Mouse (Mus musculus) C2C12 (cell line): ENCODE measurements around the gene Rerg. TPM values are rescaled to one million over a fixed set of nuclear protein-coding genes. Genes with fewer than 3 reads are reported as not detected.
"Not testable (repeated sequence)": the region's sequence is repeated elsewhere in the genome, so short reads cannot be mapped to it uniquely, and the experiment has no call there.

Experiments
- H3K27me3 ChIP-seq: one replicate; pipeline ENCODE4 v1.6.1; 2011; ENCODE audit not compliant: control insufficient read depth, insufficient read depth, insufficient read length
- H3K36me3 ChIP-seq: one replicate; pipeline ENCODE4 v1.6.1; 2011; ENCODE audit not compliant: control insufficient read depth, insufficient read depth
- H3K4me3 ChIP-seq: one replicate; pipeline ENCODE4 v1.5.1; 2011; ENCODE audit warnings: mild to moderate bottlenecking, control low read depth; ENCODE audit not compliant: poor library complexity, insufficient read depth, severe bottlenecking
- H3K79me2 ChIP-seq: one replicate; pipeline ENCODE4 v1.6.1; 2011; ENCODE audit not compliant: control insufficient read depth, insufficient read depth
- H3K79me3 ChIP-seq: one replicate; pipeline ENCODE4 v1.6.1; 2011; ENCODE audit warnings: low read depth, control low read depth
- H3ac ChIP-seq: one replicate; pipeline ENCODE3; 2011; ENCODE audit warnings: low read depth; ENCODE audit not compliant: control insufficient read depth, insufficient read length
- CEBPB ChIP-seq: IDR thresholded peaks from one replicate; pipeline ENCODE4 v1.6.1; 2011; ENCODE audit warnings: low read depth, mild to moderate bottlenecking, control low read depth, moderate library complexity
- CTCF ChIP-seq: IDR thresholded peaks from one replicate; pipeline ENCODE4 v1.5.1; 2011; ENCODE audit not compliant: control insufficient read depth, insufficient read depth, insufficient read length
- FOSL1 ChIP-seq: IDR thresholded peaks from one replicate; pipeline ENCODE4 v1.8.0; 2011; ENCODE audit warnings: mild to moderate bottlenecking, low read length; ENCODE audit not compliant: poor library complexity, insufficient read depth, severe bottlenecking
- MAX ChIP-seq: IDR thresholded peaks from one replicate; pipeline ENCODE4 v1.6.1; 2011; ENCODE audit warnings: mild to moderate bottlenecking, control low read depth
- MYOD1 ChIP-seq: IDR thresholded peaks from one replicate; pipeline ENCODE4 v1.6.1; 2011; ENCODE audit warnings: low read depth; ENCODE audit not compliant: control insufficient read depth, insufficient read length
- MYOG ChIP-seq: IDR thresholded peaks from one replicate; pipeline ENCODE4 v1.6.1; 2011; ENCODE audit not compliant: control insufficient read depth, insufficient read length; ENCODE audit errors: extremely low read depth
- USF1 ChIP-seq: IDR thresholded peaks from one replicate; pipeline ENCODE4 v1.6.1; 2011; ENCODE audit warnings: low read depth, mild to moderate bottlenecking, control low read depth, moderate library complexity
- polyA plus RNA-seq: library from polyadenylated mRNA; unstranded; fragments of >200 nt; fragmentation: generic; extraction: Trizol; gene quantifications from one replicate; pipeline ENCODE4 v1.2.1, GENCODE M21; 2012; ENCODE audit warnings: missing spikeins

The Rerg gene
- polyA plus RNA-seq, 1 experiment, result 0.21 TPM

DNA sequence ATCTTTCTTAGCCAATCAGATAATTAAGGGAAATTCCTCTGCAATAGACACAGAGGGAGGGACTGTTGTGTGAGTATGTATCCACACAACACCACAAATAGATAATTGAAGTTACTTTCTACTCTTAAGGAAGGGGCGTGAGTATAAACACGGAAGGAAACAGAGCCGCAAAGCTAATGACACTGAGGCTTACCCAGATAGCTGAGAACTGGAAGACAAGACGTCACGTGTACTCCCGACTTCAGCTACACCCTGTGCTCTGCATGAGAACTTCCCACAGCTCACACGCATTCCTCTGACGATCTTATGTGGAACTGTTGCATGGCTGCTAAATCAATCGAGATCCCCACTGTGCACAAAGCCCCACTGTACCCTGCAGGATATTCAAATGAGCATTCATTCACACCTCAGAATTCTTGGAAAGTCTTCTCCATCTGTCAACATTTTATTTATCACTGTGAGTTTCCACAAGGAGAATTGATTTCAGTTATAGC is 125.2 kb downstream of the Rerg start:
- no peak overlapping the region for H3ac ChIP-seq
- H3K4me3 ChIP-seq, result no peak overlapping the region
- no peaks in the 10 kb centered on the region for H3K79me3 ChIP-seq
- H3K27me3 ChIP-seq, result no peaks in the 10 kb centered on the region
- H3K79me2 ChIP-seq, result no peaks in the 10 kb centered on the region
- no peak for TF ChIP-seq CEBPB
- TF ChIP-seq CTCF, result no peak
- TF ChIP-seq MYOD1, result no peak
- TF ChIP-seq MAX, result no peak
- no peak for TF ChIP-seq FOSL1
- TF ChIP-seq MYOG, result no peak
- TF ChIP-seq USF1, result no peak
- no peaks in the 10 kb centered on the region for H3K36me3 ChIP-seq

DNA sequence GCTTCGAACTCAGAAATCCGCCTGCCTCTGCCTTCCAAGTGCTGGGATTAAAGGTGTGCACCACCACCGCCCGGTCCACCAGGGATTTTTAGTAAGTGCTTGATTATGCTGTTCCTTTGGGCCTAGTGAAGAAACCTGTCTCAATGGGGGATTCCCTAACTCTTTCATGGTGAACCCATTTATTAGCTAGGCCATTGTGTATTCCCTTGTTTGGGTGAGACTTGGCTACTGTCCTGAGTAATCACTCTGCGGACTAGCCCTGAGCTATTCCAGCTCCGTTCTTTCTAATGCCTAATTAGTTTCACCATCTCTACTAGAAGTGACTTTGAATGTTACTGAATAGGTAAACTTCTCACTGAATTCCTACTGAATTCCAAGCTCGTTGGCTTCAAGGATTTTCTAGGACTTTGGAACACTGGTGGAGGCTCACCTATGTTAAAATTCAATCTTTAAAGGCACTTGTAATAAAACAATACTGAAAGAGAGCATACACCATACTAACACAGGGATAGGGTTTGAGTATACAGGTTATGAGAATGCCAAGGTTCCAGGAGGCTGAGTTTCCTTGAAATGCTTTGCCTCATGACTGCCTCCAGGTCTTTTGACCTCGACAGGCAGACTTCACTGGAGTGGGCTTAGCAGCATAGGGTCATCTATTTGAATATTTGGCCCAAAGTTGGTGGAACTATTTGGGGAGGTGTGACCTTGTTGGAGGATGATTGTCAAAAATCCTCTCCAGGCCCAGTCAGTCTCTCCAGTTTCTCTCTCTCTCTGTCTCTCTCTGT is 134.5 kb downstream of the Rerg start:
- not testable (repeated sequence) for H3ac ChIP-seq, H3K36me3 ChIP-seq, H3K79me3 ChIP-seq, H3K79me2 ChIP-seq, H3K27me3 ChIP-seq, H3K4me3 ChIP-seq

DNA sequence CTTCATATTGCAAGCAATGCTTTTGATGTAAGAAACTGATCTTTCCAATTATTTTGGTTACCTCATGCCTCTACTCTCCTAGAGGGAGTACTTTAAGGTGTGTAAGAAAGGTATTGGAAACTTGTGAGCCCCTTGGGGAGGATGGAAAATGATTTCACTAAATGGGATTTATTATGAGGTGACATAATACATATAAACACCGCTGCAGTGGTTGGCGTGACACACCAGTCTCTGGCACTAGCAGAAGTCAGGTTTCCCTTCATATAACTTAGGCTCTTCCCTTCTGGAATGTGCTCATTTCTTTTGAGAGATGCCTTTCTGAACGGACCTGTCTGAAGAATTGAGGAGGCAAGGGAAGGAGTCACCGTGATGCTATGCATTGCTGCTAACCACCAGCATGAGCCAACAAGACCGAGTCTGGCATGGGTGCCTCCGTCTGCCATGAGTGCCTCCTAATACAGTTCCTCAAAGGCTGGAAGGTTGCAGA is 139.6 kb downstream of the Rerg start:
- no peak overlapping the region for H3ac ChIP-seq
- no peaks in the 10 kb centered on the region for H3K79me3 ChIP-seq
- no peaks in the 10 kb centered on the region for H3K27me3 ChIP-seq
- TF ChIP-seq MYOD1, result no peak
- no peak for TF ChIP-seq MAX
- TF ChIP-seq CEBPB, result no peak
- no peak for TF ChIP-seq USF1
- no peak for TF ChIP-seq FOSL1
- no peak for TF ChIP-seq CTCF
- no peak for TF ChIP-seq MYOG
- no peak overlapping the region for H3K4me3 ChIP-seq
- no peaks in the 10 kb centered on the region for H3K79me2 ChIP-seq
- H3K36me3 ChIP-seq, result no peaks in the 10 kb centered on the region

GRCm38 (mm10) chr6:137029931-137030610 is 140.2 kb downstream of the Rerg start:
- no peaks in the 10 kb centered on the region for H3K27me3 ChIP-seq
- H3K4me3 ChIP-seq, result no peak overlapping the region
- no peak overlapping the region for H3ac ChIP-seq
- no peak for TF ChIP-seq CEBPB
- no peak for TF ChIP-seq USF1
- TF ChIP-seq FOSL1, result no peak
- TF ChIP-seq CTCF, result no peak
- TF ChIP-seq MAX, result no peak
- TF ChIP-seq MYOG, result no peak
- TF ChIP-seq MYOD1, result no peak
- no peaks in the 10 kb centered on the region for H3K79me2 ChIP-seq
- no peaks in the 10 kb centered on the region for H3K79me3 ChIP-seq
- no peaks in the 10 kb centered on the region for H3K36me3 ChIP-seq

- no peaks in the 10 kb centered on the region for H3K79me3 ChIP-seq
These were observed 144.8 kb downstream of the Rerg start for GRCm38 (mm10) chr6:137025461-137025860.

DNA sequence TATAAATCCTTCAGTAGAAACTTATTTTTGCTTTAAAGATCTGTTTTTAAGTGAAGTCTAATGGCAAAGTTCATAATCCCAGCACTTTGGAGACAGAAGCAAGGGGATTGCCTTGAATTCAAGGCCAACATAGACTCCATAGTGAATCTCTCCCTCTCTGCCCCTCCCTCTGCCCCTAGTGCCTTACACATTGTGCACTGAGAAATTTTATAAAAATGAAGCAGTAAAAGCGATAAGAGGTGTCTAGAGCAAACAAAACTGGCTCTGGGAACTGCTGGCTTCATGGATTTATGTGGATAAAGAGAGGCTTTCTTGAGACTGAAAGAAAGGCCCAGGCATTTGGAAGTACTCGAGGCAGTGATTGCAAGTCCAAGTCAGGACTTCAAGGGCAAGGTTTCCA is 145.8 kb downstream of the Rerg start:
- TF ChIP-seq USF1, result no peak
- no peak for TF ChIP-seq FOSL1
- TF ChIP-seq CTCF, result no peak
- TF ChIP-seq CEBPB, result no peak
- no peak for TF ChIP-seq MYOD1
- TF ChIP-seq MYOG, result no peak
- TF ChIP-seq MAX, result no peak
- Histone ChIP-seq H3K4me3 (no peak overlapping the region), H3K27me3 (no peaks in the 10 kb centered on the region), H3ac (no peak overlapping the region), H3K36me3 (no peaks in the 10 kb centered on the region), H3K79me2 (no peaks in the 10 kb centered on the region), H3K79me3 (no peaks in the 10 kb centered on the region)

More at GRCm38 (mm10) chr6:137025461-137025860, 144.8 kb downstream of the Rerg start:
- TF ChIP-seq FOSL1 (no peak), MAX (no peak), CTCF (no peak), MYOG (no peak), USF1 (no peak), CEBPB (no peak), MYOD1 (no peak)
- H3K36me3 ChIP-seq, result no peaks in the 10 kb centered on the region
- no peak overlapping the region for H3ac ChIP-seq
- H3K79me2 ChIP-seq, result no peaks in the 10 kb centered on the region
- no peaks in the 10 kb centered on the region for H3K27me3 ChIP-seq
- no peak overlapping the region for H3K4me3 ChIP-seq
